In the genomic region with DNA sequence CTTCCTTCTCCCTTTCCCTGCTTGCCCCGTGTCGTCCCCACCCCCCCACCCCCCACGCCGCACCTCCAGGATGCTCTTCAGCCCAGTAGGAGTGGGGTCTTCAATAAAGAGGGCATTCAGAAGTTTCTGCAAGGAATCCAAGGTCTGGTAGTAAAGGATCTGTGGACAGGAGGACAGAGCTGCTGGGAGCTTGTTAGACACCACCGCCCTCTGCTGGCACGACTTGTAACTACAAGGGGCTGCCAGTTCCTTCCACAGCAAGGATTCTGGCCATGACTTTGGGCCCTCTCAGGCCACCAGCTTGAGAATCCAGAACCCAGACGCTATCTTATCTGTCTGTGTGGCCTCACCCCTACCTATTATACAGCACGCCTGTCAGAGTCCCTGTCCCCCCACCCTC, we compare ENCODE assay signal across 8 mouse cellular contexts. TPM values are rescaled to one million over a fixed set of nuclear protein-coding genes. Genes with fewer than 3 reads are reported as not detected.
A peak's percentile ranks its signal among the peaks of the same experiment; 100 is the strongest.
DNase-seq lines count a peak whose midpoint lies in the region; ATAC-seq lines count a peak whose summit lies in the region.

No protein-coding gene starts in this region.

- ATAC-seq in embryonic facial prominence, embryonic 11.5 days (replicated peaks; ENCODE audit: insufficient number of reproducible peaks, low FRiP score, low TSS enrichment, low read depth), result no peak
- ATAC-seq in kidney, embryonic 16.5 days (ENCODE audit: low FRiP score, low TSS enrichment), result peak; percentile 50; the same call in 1 of the 2 replicates
- peak; percentile 68; the same call in 1 of the 2 replicates for ATAC-seq in monocyte, adult 5-6 weeks (replicated peaks; ENCODE audit: insufficient number of reproducible peaks, low FRiP score, low TSS enrichment, poor library complexity, severe bottlenecking)

- WGBS in embryonic facial prominence, embryonic 11.5 days, result 7% methylated on average over 8 of the region's 8 CpGs
- 0% methylated on average over 8 of the region's 8 CpGs for WGBS in kidney, embryonic 16.5 days

- DNase-seq in 3134 (ENCODE audit: extremely low read depth, insufficient read length, low spot score) (peak; percentile 40), liver (peak; percentile 87)
- peak; percentile 90 for DNase-seq in adrenal gland, postnatal 14 days
- peak; percentile 79 for DNase-seq in embryonic facial prominence, embryonic 11.5 days (ENCODE audit: low spot score)
- peak; percentile 37 to 63 for DNase-seq in heart, adult 9 months (ENCODE audit: low spot score in 2 of 2)
- DNase-seq in spleen, postnatal 36 days (ENCODE audit: low spot score in 2 of 2), result peak; percentile 37 to 50

- no peak overlapping the region for H3K27ac ChIP-seq in embryonic facial prominence, embryonic 11.5 days (replicated peaks; ENCODE audit: low read depth, low read length)
- no peak overlapping the region for H3K27ac ChIP-seq in kidney, embryonic 16.5 days (ENCODE audit: low read length)

- no peaks in the 10 kb centered on the region for H3K9me3 ChIP-seq in embryonic facial prominence, embryonic 11.5 days (replicated peaks; ENCODE audit: control insufficient read depth, low read length)
- H3K9me3 ChIP-seq in kidney, embryonic 16.5 days (ENCODE audit: low read length), result no peaks in the 10 kb centered on the region

- no peaks in the 10 kb centered on the region; the same call in 1 of the 2 replicates for H3K4me1 ChIP-seq in embryonic facial prominence, embryonic 11.5 days (ENCODE audit: control insufficient read depth, insufficient read depth, low read length)
- H3K4me1 ChIP-seq in kidney, embryonic 16.5 days (ENCODE audit: insufficient read depth, low read length), result peaks cover 4% of the 10 kb centered on the region; the same call in 1 of the 2 replicates

- H3K27me3 ChIP-seq in embryonic facial prominence, embryonic 11.5 days (ENCODE audit: control insufficient read depth, insufficient read depth, low read length), result no peaks in the 10 kb centered on the region
- H3K27me3 ChIP-seq in kidney, embryonic 16.5 days (ENCODE audit: insufficient read depth, low read length), result no peaks in the 10 kb centered on the region

- H3K4me3 ChIP-seq in embryonic facial prominence, embryonic 11.5 days (ENCODE audit: low read depth, low read length), result no peak overlapping the region
- H3K4me3 ChIP-seq in kidney, embryonic 16.5 days (ENCODE audit: low read length), result peak overlapping the region; percentile 16; the same call in 1 of the 2 replicates

- no peak overlapping the region; the same call in 1 of the 2 replicates for H3K9ac ChIP-seq in embryonic facial prominence, embryonic 11.5 days (replicated peaks; ENCODE audit: low read length)
- H3K9ac ChIP-seq in kidney, embryonic 16.5 days (replicated peaks; ENCODE audit: low read length), result no peak overlapping the region

- no peaks in the 10 kb centered on the region for H3K36me3 ChIP-seq in embryonic facial prominence, embryonic 11.5 days (replicated peaks; ENCODE audit: control insufficient read depth, insufficient read depth, low read depth, low read length)
- no peaks in the 10 kb centered on the region for H3K36me3 ChIP-seq in kidney, embryonic 16.5 days (ENCODE audit: insufficient read depth, low read length)

- H3K4me2 ChIP-seq in embryonic facial prominence, embryonic 11.5 days (ENCODE audit: low read depth, low read length), result no peak overlapping the region
- peak overlapping the region; percentile 39 for H3K4me2 ChIP-seq in kidney, embryonic 16.5 days (replicated peaks; ENCODE audit: low read depth, low read length)

RNA-seq across cellular contexts. Expression of a gene that starts 22.3 kb away (rescaled TPM):
- 0.41 and 2.9 TPM in 2 replicates for total RNA-seq in adrenal gland, postnatal 14 days (2021)
- polyA plus RNA-seq in embryonic facial prominence, embryonic 11.5 days (2014; fragmentation: Nextera tagmentation; extraction: Ambion mirVana), result 0.11 TPM in 1 of 2 replicates, not detected in the other
- 0.74 and 1.8 TPM in 2 replicates for polyA plus RNA-seq in kidney, embryonic 16.5 days (2015; fragmentation: Nextera tagmentation; extraction: Ambion mirVana)
- total RNA-seq in monocyte, adult 5-6 weeks (2017), result not detected in 3 replicates

RNA-seq across cellular contexts. Expression of a gene that starts 25.3 kb away (rescaled TPM):
- 0.26 TPM in 1 of 2 replicates, not detected in the other for total RNA-seq in adrenal gland, postnatal 14 days (2021)
- 0.15 TPM in 2 replicates for polyA plus RNA-seq in embryonic facial prominence, embryonic 11.5 days (2014; fragmentation: Nextera tagmentation; extraction: Ambion mirVana)
- 6.8 and 8.1 TPM in 2 replicates for polyA plus RNA-seq in kidney, embryonic 16.5 days (2015; fragmentation: Nextera tagmentation; extraction: Ambion mirVana)
- not detected in 3 replicates for total RNA-seq in monocyte, adult 5-6 weeks (2017)

RNA-seq across cellular contexts. Expression of a gene that starts 29.7 kb away (rescaled TPM):
- total RNA-seq in adrenal gland, postnatal 14 days (2021), result 26.0 and 30.3 TPM in 2 replicates
- polyA plus RNA-seq in embryonic facial prominence, embryonic 11.5 days (2014; fragmentation: Nextera tagmentation; extraction: Ambion mirVana), result 97.2 and 99.0 TPM in 2 replicates
- 126 and 139 TPM in 2 replicates for polyA plus RNA-seq in kidney, embryonic 16.5 days (2015; fragmentation: Nextera tagmentation; extraction: Ambion mirVana)
- total RNA-seq in monocyte, adult 5-6 weeks (2017), result 23.8 to 36.1 TPM (median 24.6 TPM) in 3 replicates

RNA-seq across cellular contexts. Expression of a gene that starts 57.5 kb away (rescaled TPM):
- 6.3 and 8.6 TPM in 2 replicates for total RNA-seq in adrenal gland, postnatal 14 days (2021)
- 14.9 and 16.0 TPM in 2 replicates for polyA plus RNA-seq in embryonic facial prominence, embryonic 11.5 days (2014; fragmentation: Nextera tagmentation; extraction: Ambion mirVana)
- polyA plus RNA-seq in kidney, embryonic 16.5 days (2015; fragmentation: Nextera tagmentation; extraction: Ambion mirVana), result 16.0 and 17.9 TPM in 2 replicates
- 0.96 to 5.3 TPM (median 4.0 TPM) in 3 replicates for total RNA-seq in monocyte, adult 5-6 weeks (2017)

Comparison
In these comparisons a context has a peak if more than half of its experiments do, and no peak if none do; other contexts are left out.
1. DNase-seq: peak in every context shown above with its lines; median percentile 90 in adrenal gland, postnatal 14 days; 87 in liver; 79 in embryonic facial prominence, embryonic 11.5 days; 50 in heart, adult 9 months; 44 in spleen, postnatal 36 days; 40 in 3134.